ENCODE assay signal across 13 mouse cellular contexts in the genomic region with DNA sequence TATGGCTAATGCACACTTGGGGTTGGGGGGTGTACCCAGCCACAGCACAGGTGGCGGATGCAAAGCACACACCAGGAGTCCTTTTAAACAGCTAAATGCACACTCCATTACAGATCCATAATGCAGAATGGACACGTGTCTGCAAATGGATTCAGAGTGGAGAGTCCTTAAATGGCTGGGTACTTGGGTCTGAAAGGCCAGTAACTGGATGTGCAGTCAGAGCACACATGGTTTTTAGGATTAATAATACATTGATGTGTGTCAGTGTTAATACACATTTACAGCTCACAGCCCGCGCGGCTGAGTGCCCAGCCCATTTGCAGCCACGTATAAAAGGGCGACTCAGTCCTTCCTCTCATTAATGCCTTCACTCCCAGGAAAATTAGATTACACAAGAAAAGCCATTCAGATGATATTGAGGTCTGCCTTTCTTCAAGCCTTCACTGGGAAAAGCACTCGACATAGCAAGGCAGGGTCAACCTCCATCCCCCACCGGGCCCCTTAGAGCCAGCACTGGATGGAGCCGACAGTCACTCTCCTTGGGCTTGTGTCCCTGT.
DNase-seq lines count a peak whose midpoint lies in the region; ATAC-seq and TF ChIP-seq lines count a peak whose summit lies in the region.
"Had no signal": no experiment of that assay in that cellular context is flagged by ENCODE, and none has a peak within 500 bp of the region (broad histone marks: within the 10 kb centered on the region; RNA-seq: fewer than 3 reads in every experiment).

No protein-coding gene starts in this region.

- H3K27ac ChIP-seq in forebrain, embryonic 10.5 days, result no peak overlapping the region
- no peak overlapping the region for H3K27ac ChIP-seq in forebrain, postnatal 0 days (ENCODE audit: low read depth, low read length)
- no peak overlapping the region for H3K27ac ChIP-seq in midbrain, embryonic 10.5 days (replicated peaks)
- no peak overlapping the region for H3K27ac ChIP-seq in midbrain, embryonic 14.5 days (replicated peaks; ENCODE audit: low read depth, low read length)
- H3K27ac ChIP-seq in limb, embryonic 11.5 days (replicated peaks; ENCODE audit: low read depth, low read length), result no peak overlapping the region
- H3K27ac ChIP-seq: liver, embryonic 14.5 days had no signal

- peaks cover 10% of the 10 kb centered on the region for H3K4me1 ChIP-seq in forebrain, embryonic 10.5 days
- no peaks in the 10 kb centered on the region for H3K4me1 ChIP-seq in forebrain, postnatal 0 days (ENCODE audit: insufficient read depth)
- H3K4me1 ChIP-seq in midbrain, embryonic 10.5 days, result no peaks in the 10 kb centered on the region
- H3K4me1 ChIP-seq in midbrain, embryonic 14.5 days (ENCODE audit: control insufficient read depth, insufficient read depth, low read length), result no peaks in the 10 kb centered on the region
- H3K4me1 ChIP-seq in limb, embryonic 11.5 days (ENCODE audit: control insufficient read depth, insufficient read depth, low read length), result no peaks in the 10 kb centered on the region

- H3K9me3 ChIP-seq in forebrain, embryonic 10.5 days, result no peaks in the 10 kb centered on the region
- no peaks in the 10 kb centered on the region for H3K9me3 ChIP-seq in forebrain, postnatal 0 days (ENCODE audit: low read length)
- H3K9me3 ChIP-seq in midbrain, embryonic 10.5 days (replicated peaks), result no peaks in the 10 kb centered on the region
- H3K9me3 ChIP-seq in midbrain, embryonic 14.5 days (ENCODE audit: control insufficient read depth, low read length), result no peaks in the 10 kb centered on the region
- no peaks in the 10 kb centered on the region for H3K9me3 ChIP-seq in limb, embryonic 11.5 days (ENCODE audit: control insufficient read depth, low read length)
- H3K9me3 ChIP-seq: heart, embryonic 12.5 days had no signal

- no peak for TF ChIP-seq CTCF in forebrain, postnatal 0 days (IDR thresholded peaks at IDR 0.05; ENCODE audit: low read depth)

- peak; percentile 16 for DNase-seq in forebrain, embryonic 10.5 days (ENCODE audit: extremely low spot score, low spot score)
- no peak for DNase-seq in forebrain, postnatal 0 days
- DNase-seq in midbrain, embryonic 10.5 days (ENCODE audit: low spot score), result peak; percentile 8
- no peak for DNase-seq in midbrain, embryonic 14.5 days
- peak; percentile 20 for DNase-seq in limb, embryonic 11.5 days (ENCODE audit: low spot score)
- DNase-seq in retina, postnatal 1 day, result peak; percentile 46
- no peak for DNase-seq in cerebellum, adult 11 months
- DNase-seq: adrenal gland, adult 8-10 months; cerebellum, postnatal 10 days; gastrocnemius, postnatal 10 days had no signal

- ATAC-seq in forebrain, postnatal 0 days, result no peak
- no peak for ATAC-seq in midbrain, embryonic 14.5 days (ENCODE audit: low FRiP score, low TSS enrichment)
- ATAC-seq in limb, embryonic 11.5 days (ENCODE audit: insufficient number of reproducible peaks, low FRiP score, low TSS enrichment, low read depth), result no peak
- ATAC-seq in cerebellum, adult (ENCODE audit: insufficient number of reproducible peaks, low FRiP score, low TSS enrichment), result no peak

- no peaks in the 10 kb centered on the region for H3K27me3 ChIP-seq in forebrain, embryonic 10.5 days (ENCODE audit: poor library complexity, severe bottlenecking)
- H3K27me3 ChIP-seq in forebrain, postnatal 0 days (ENCODE audit: insufficient read depth, low read length), result no peaks in the 10 kb centered on the region
- no peaks in the 10 kb centered on the region for H3K27me3 ChIP-seq in midbrain, embryonic 10.5 days (ENCODE audit: low read depth, poor library complexity, severe bottlenecking)
- no peaks in the 10 kb centered on the region for H3K27me3 ChIP-seq in midbrain, embryonic 14.5 days (ENCODE audit: control insufficient read depth, insufficient read depth, low read length)
- H3K27me3 ChIP-seq in limb, embryonic 11.5 days (ENCODE audit: control insufficient read depth, insufficient read depth, low read length), result no peaks in the 10 kb centered on the region
- H3K27me3 ChIP-seq: heart, embryonic 12.5 days had no signal

- no peak overlapping the region for H3K9ac ChIP-seq in forebrain, postnatal 0 days
- H3K9ac ChIP-seq in midbrain, embryonic 14.5 days (replicated peaks; ENCODE audit: low read length), result no peak overlapping the region
- no peak overlapping the region for H3K9ac ChIP-seq in limb, embryonic 11.5 days (ENCODE audit: low read length)
- H3K9ac ChIP-seq: heart, embryonic 12.5 days; liver, embryonic 14.5 days had no signal

- no peaks in the 10 kb centered on the region for H3K36me3 ChIP-seq in forebrain, embryonic 10.5 days (replicated peaks)
- H3K36me3 ChIP-seq in forebrain, postnatal 0 days (ENCODE audit: insufficient read depth), result peaks cover 5% of the 10 kb centered on the region; the same call in 1 of the 2 replicates
- H3K36me3 ChIP-seq in midbrain, embryonic 10.5 days, result no peaks in the 10 kb centered on the region
- H3K36me3 ChIP-seq in midbrain, embryonic 14.5 days (ENCODE audit: control insufficient read depth, insufficient read depth, low read length), result peaks cover 7% of the 10 kb centered on the region; the same call in 1 of the 2 replicates
- H3K36me3 ChIP-seq in limb, embryonic 11.5 days (ENCODE audit: control insufficient read depth, insufficient read depth, low read length), result no peaks in the 10 kb centered on the region
- H3K36me3 ChIP-seq: heart, embryonic 12.5 days had no signal

- no peak overlapping the region for H3K4me2 ChIP-seq in forebrain, postnatal 0 days (ENCODE audit: low read depth)
- H3K4me2 ChIP-seq in midbrain, embryonic 14.5 days (ENCODE audit: low read length), result no peak overlapping the region
- H3K4me2 ChIP-seq in limb, embryonic 11.5 days (ENCODE audit: low read depth, severe bottlenecking), result no peak overlapping the region
- H3K4me2 ChIP-seq: heart, embryonic 12.5 days had no signal

- WGBS in forebrain, embryonic 10.5 days, result 69% methylated on average over 10 of the region's 10 CpGs
- 30% methylated on average over 10 of the region's 10 CpGs for WGBS in forebrain, postnatal 0 days
- 76% methylated on average over 10 of the region's 10 CpGs for WGBS in midbrain, embryonic 10.5 days
- WGBS in midbrain, embryonic 14.5 days, result 60% methylated on average over 10 of the region's 10 CpGs
- 61% methylated on average over 10 of the region's 10 CpGs for WGBS in limb, embryonic 11.5 days

- H3K4me3 ChIP-seq in forebrain, embryonic 10.5 days, result no peak overlapping the region
- H3K4me3 ChIP-seq in forebrain, postnatal 0 days (ENCODE audit: low read depth, low read length), result no peak overlapping the region
- no peak overlapping the region for H3K4me3 ChIP-seq in midbrain, embryonic 10.5 days
- no peak overlapping the region for H3K4me3 ChIP-seq in midbrain, embryonic 14.5 days (replicated peaks; ENCODE audit: low read depth, low read length)
- no peak overlapping the region for H3K4me3 ChIP-seq in limb, embryonic 11.5 days (ENCODE audit: low read depth, low read length)
- H3K4me3 ChIP-seq: heart, embryonic 12.5 days had no signal

Comparison
In these comparisons a context has a peak if more than half of its experiments do, and no peak if none do; other contexts are left out.
1. DNase-seq: peak in forebrain, embryonic 10.5 days (single experiment), midbrain, embryonic 10.5 days (single experiment), limb, embryonic 11.5 days (single experiment) and retina, postnatal 1 day (single experiment); none in forebrain, postnatal 0 days (single experiment), midbrain, embryonic 14.5 days (single experiment) and cerebellum, adult 11 months (single experiment).